Mouse (Mus musculus): ENCODE results near the gene Pde4b. TPM values are rescaled to one million over a fixed set of nuclear protein-coding genes. Genes with fewer than 3 reads are reported as not detected.

Pde4b gene
- polyA plus RNA-seq, 1 experiment from 2014 or later: 24.7 TPM

DNA sequence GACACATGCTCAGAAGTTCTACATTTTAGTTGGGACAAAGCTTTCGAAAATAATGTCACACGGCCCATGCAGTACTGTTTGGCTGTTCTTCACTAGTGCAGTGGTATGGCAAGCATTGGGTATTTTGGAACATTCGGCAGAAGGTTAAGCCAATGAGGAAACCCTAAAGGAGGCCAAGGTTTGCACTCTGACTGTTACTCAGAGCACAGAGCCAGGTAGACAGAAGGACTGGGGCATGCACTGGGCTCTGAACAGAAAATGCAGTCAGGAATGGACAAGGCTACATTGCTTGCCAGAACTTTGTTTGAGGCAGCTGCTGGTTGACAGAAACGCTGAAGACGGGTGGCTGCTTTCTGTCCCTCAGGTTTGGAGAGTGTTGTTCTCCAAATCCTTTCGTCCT lies 19.4 kb downstream of the Pde4b start:
- Histone ChIP-seq H3K27me3 (no peaks in the 10 kb centered on the region), H3K4me1 (no peaks in the 10 kb centered on the region), H3K9me3 (no peaks in the 10 kb centered on the region), H3K4me3 (no peak overlapping the region), H3K27ac (replicated peaks) (no peak overlapping the region), H3K9ac (replicated peaks) (no peak overlapping the region), H3K36me3 (no peaks in the 10 kb centered on the region), H3K4me2 (replicated peaks) (no peak overlapping the region)
- WGBS: 92% methylated on average over 6 of the region's 6 CpGs
- ATAC-seq (replicated peaks): no peak

DNA sequence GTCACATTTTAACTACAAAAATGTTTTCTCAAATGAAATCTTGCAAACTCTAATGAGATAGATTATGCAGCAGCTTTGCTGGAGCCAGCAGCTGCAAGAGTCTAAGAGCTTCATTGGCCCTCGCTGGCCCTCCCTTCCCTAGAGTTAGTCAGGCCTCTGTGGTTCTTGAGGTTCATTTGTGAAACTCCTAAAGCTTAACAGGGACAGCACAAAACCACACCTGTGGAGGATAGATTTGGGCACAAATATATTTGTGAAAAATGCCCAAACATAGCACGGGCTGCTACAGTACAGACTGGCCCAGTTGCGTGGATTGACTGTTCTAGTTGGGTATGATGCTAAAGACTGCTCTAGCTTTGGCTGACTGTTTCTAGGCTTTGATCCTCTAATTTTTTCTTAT lies 32.1 kb downstream of the Pde4b start:
- Histone ChIP-seq H3K4me3 (no peak overlapping the region), H3K9ac (replicated peaks) (no peak overlapping the region), H3K36me3 (no peaks in the 10 kb centered on the region), H3K27ac (replicated peaks) (no peak overlapping the region), H3K9me3 (no peaks in the 10 kb centered on the region), H3K4me1 (no peaks in the 10 kb centered on the region), H3K4me2 (replicated peaks) (no peak overlapping the region), H3K27me3 (no peaks in the 10 kb centered on the region)
- no peak for ATAC-seq (replicated peaks)
- WGBS: 94% methylated on average over 3 of the region's 3 CpGs

GRCm38 (mm10) chr4:102136366-102136849 lies 49.1 kb downstream of the Pde4b start:
- no peak overlapping the region for H3K4me2 ChIP-seq (replicated peaks)
- ATAC-seq (replicated peaks): no peak

GRCm38 (mm10) chr4:102138346-102138745 lies 51.0 kb downstream of the Pde4b start:
- 70% methylated on average over 4 of the region's 4 CpGs for WGBS
- no peaks in the 10 kb centered on the region for H3K27me3 ChIP-seq
- H3K4me2 ChIP-seq (replicated peaks): no peak overlapping the region
- H3K9ac ChIP-seq (replicated peaks): no peak overlapping the region
- no peaks in the 10 kb centered on the region for H3K4me1 ChIP-seq
- ATAC-seq (replicated peaks): no peak
- no peak overlapping the region for H3K4me3 ChIP-seq
- H3K27ac ChIP-seq (replicated peaks): no peak overlapping the region
- H3K9me3 ChIP-seq: no peaks in the 10 kb centered on the region
- H3K36me3 ChIP-seq: no peaks in the 10 kb centered on the region

More at GRCm38 (mm10) chr4:102136366-102136849, 49.1 kb downstream of the Pde4b start:
- Histone ChIP-seq H3K9me3 (no peaks in the 10 kb centered on the region), H3K36me3 (no peaks in the 10 kb centered on the region), H3K27ac (replicated peaks) (no peak overlapping the region), H3K4me3 (no peak overlapping the region), H3K27me3 (no peaks in the 10 kb centered on the region), H3K4me1 (no peaks in the 10 kb centered on the region), H3K9ac (replicated peaks) (no peak overlapping the region)
- WGBS: 77% methylated on average over 3 of the region's 3 CpGs

DNA sequence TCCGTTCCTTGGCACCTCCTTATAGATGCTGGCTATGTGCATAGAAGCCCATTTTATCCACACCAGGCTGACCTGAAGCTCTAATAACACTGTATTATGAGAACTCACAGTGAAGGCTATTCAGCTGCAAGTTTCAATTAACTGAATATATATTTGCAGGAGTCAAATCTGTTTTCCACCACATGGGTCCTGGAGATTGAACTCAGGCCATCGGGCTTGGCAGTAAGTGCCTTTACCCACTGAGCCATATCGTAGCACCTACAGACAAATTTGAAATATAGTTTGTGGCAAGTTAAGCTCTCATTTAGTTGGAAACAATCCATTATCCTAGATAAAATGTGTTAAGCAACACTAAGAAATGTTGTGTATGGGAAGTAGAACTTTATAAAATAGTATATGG lies 53.9 kb downstream of the Pde4b start:
- no peak for ATAC-seq (replicated peaks)
- H3K4me1 ChIP-seq: no peaks in the 10 kb centered on the region
- H3K27me3 ChIP-seq: no peaks in the 10 kb centered on the region
- H3K9ac ChIP-seq (replicated peaks): no peak overlapping the region
- 85% methylated on average over 3 of the region's 3 CpGs for WGBS
- no peak overlapping the region for H3K4me3 ChIP-seq
- no peak overlapping the region for H3K4me2 ChIP-seq (replicated peaks)
- H3K27ac ChIP-seq (replicated peaks): no peak overlapping the region
- H3K36me3 ChIP-seq: no peaks in the 10 kb centered on the region
- no peaks in the 10 kb centered on the region for H3K9me3 ChIP-seq

GRCm38 (mm10) chr4:102148766-102149165 lies 61.4 kb downstream of the Pde4b start:
- no peak overlapping the region for H3K4me3 ChIP-seq
- H3K27me3 ChIP-seq: no peaks in the 10 kb centered on the region
- WGBS: 56% methylated on average over 4 of the region's 4 CpGs
- no peak for ATAC-seq (replicated peaks)
- H3K9ac ChIP-seq (replicated peaks): no peak overlapping the region
- no peaks in the 10 kb centered on the region for H3K9me3 ChIP-seq
- no peak overlapping the region for H3K4me2 ChIP-seq (replicated peaks)
- no peaks in the 10 kb centered on the region for H3K4me1 ChIP-seq
- H3K27ac ChIP-seq (replicated peaks): no peak overlapping the region
- no peaks in the 10 kb centered on the region for H3K36me3 ChIP-seq

- H3K27me3 ChIP-seq: no peaks in the 10 kb centered on the region
- H3K4me3 ChIP-seq: no peak overlapping the region
- no peak overlapping the region for H3K27ac ChIP-seq (replicated peaks)
- H3K4me1 ChIP-seq: no peaks in the 10 kb centered on the region
- H3K9ac ChIP-seq (replicated peaks): no peak overlapping the region
- no peaks in the 10 kb centered on the region for H3K9me3 ChIP-seq
- H3K36me3 ChIP-seq: no peaks in the 10 kb centered on the region
- H3K4me2 ChIP-seq (replicated peaks): no peak overlapping the region
- ATAC-seq (replicated peaks): no peak
These were observed 71.8 kb downstream of the Pde4b start for GRCm38 (mm10) chr4:102159178-102159577.

GRCm38 (mm10) chr4:102171636-102172035 lies 84.3 kb downstream of the Pde4b start:
- Histone ChIP-seq H3K4me1 (no peaks in the 10 kb centered on the region), H3K27ac (replicated peaks) (no peak overlapping the region), H3K4me3 (no peak overlapping the region), H3K36me3 (no peaks in the 10 kb centered on the region), H3K27me3 (no peaks in the 10 kb centered on the region), H3K9ac (replicated peaks) (no peak overlapping the region), H3K4me2 (replicated peaks) (no peak overlapping the region), H3K9me3 (no peaks in the 10 kb centered on the region)
- 49% methylated on average over 3 of the region's 3 CpGs for WGBS
- no peak for ATAC-seq (replicated peaks)

DNA sequence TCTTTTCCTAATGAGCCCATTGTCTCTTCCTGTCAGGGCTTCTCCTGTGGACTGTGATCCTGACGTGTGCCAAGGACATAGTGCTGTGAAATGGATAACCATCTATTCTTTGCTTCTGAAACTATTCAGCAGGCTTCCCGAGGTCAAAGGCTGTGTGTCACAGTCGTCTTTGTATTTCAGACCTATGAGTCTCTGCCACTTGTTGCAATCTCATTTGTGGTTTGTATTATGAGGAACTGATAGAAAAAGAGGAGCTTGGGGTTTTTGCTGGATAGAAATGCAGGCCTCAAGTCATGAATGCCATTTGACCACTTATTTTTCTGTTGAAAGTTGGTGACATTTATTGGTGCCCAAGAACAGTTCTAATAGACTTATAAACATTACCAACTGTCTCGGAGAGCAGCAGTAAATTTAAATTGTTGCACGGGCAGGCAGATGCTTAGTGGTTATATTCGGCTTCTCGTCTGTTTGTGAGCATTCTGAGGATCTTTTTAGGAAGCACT lies 85.4 kb downstream of the Pde4b start:
- Histone ChIP-seq H3K9me3 (no peaks in the 10 kb centered on the region), H3K9ac (replicated peaks) (no peak overlapping the region), H3K4me3 (no peak overlapping the region), H3K27me3 (no peaks in the 10 kb centered on the region), H3K27ac (replicated peaks) (no peak overlapping the region), H3K4me1 (no peaks in the 10 kb centered on the region), H3K36me3 (no peaks in the 10 kb centered on the region), H3K4me2 (replicated peaks) (no peak overlapping the region)
- ATAC-seq (replicated peaks): no peak
- WGBS: 51% methylated on average over 7 of the region's 7 CpGs

GRCm38 (mm10) chr4:102175985-102176384 lies 88.6 kb downstream of the Pde4b start:
- WGBS: 90% methylated on average over 2 of the region's 2 CpGs
- no peaks in the 10 kb centered on the region for H3K9me3 ChIP-seq
- H3K4me2 ChIP-seq (replicated peaks): no peak overlapping the region
- no peak overlapping the region for H3K9ac ChIP-seq (replicated peaks)
- H3K4me1 ChIP-seq: no peaks in the 10 kb centered on the region
- no peak overlapping the region for H3K27ac ChIP-seq (replicated peaks)
- H3K27me3 ChIP-seq: no peaks in the 10 kb centered on the region
- H3K4me3 ChIP-seq: no peak overlapping the region
- no peaks in the 10 kb centered on the region for H3K36me3 ChIP-seq
- ATAC-seq (replicated peaks): no peak

DNA sequence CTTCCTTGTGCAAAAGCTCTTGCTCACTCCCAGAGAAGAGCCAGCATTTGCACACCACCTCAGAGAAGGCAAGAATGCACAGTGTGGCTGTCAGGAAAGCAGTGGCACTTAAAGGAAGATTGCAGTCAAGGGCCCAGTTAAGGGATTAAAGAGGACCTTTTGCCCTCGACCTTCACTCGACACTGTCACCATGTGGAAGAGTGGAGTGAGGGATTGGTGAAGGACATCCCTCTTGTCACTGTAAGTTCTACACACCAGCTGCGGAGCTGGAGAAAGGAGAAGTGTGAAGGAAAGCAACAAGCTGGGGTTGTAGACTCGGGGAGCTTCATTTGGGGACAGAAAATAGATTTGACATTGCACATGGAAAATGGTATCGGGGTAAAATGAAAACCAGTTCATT lies 89.9 kb downstream of the Pde4b start:
- 87% methylated on average over 5 of the region's 5 CpGs for WGBS
- Histone ChIP-seq H3K9me3 (no peaks in the 10 kb centered on the region), H3K4me3 (no peak overlapping the region), H3K27me3 (no peaks in the 10 kb centered on the region), H3K27ac (replicated peaks) (no peak overlapping the region), H3K36me3 (no peaks in the 10 kb centered on the region), H3K4me2 (replicated peaks) (no peak overlapping the region), H3K4me1 (no peaks in the 10 kb centered on the region), H3K9ac (replicated peaks) (no peak overlapping the region)
- ATAC-seq (replicated peaks): no peak

DNA sequence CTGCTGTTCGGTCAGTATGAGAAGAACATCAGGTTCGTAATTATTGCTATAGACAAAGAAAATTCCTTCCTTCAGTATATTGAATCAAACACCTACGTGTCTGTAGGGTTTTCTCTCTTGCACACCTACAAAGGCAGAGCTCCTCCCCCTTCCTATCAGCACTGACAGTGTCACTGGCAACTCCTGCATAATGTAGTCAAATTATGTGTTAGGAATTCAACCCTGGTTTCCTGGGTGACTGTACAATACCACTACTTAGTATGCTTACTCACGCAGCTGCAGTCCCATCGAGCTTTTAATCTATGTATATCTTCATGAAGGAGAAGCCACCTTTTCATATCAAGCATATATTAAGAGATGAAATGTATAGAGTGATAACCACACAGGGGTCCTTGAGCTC lies 99.5 kb downstream of the Pde4b start:
- H3K4me3 ChIP-seq: no peak overlapping the region
- H3K4me1 ChIP-seq: peaks cover 8% of the 10 kb centered on the region; the same call in 1 of the 2 replicates
- peak; percentile 57 for ATAC-seq (replicated peaks)
- no peaks in the 10 kb centered on the region for H3K9me3 ChIP-seq
- H3K4me2 ChIP-seq (replicated peaks): no peak overlapping the region
- H3K9ac ChIP-seq (replicated peaks): no peak overlapping the region
- H3K27me3 ChIP-seq: no peaks in the 10 kb centered on the region
- 56% methylated on average over 5 of the region's 5 CpGs for WGBS
- no peak overlapping the region; the same call in 1 of the 2 replicates for H3K27ac ChIP-seq (replicated peaks)
- H3K36me3 ChIP-seq: no peaks in the 10 kb centered on the region

- Histone ChIP-seq H3K27me3 (no peaks in the 10 kb centered on the region), H3K4me3 (no peak overlapping the region), H3K27ac (replicated peaks) (no peak overlapping the region), H3K36me3 (no peaks in the 10 kb centered on the region), H3K4me2 (replicated peaks) (no peak overlapping the region), H3K4me1 (no peaks in the 10 kb centered on the region), H3K9me3 (no peaks in the 10 kb centered on the region), H3K9ac (replicated peaks) (no peak overlapping the region)
- WGBS: 72% methylated on average over 5 of the region's 5 CpGs
- ATAC-seq (replicated peaks): no peak
These were observed 110.4 kb downstream of the Pde4b start for GRCm38 (mm10) chr4:102197707-102198106.

Data from forebrain, embryonic 15.5 days (tissue).